Mouse (Mus musculus) liver, embryonic 11.5 days (tissue): ENCODE measurements around the gene Gm16181. TPM values are rescaled to one million over a fixed set of nuclear protein-coding genes. Genes with fewer than 3 reads are reported as not detected.
A peak's percentile ranks its signal among the peaks of the same experiment; 100 is the strongest.

Source experiments
- ATAC-seq: fragments of 200-750 bp; cut with Nextera tagmentation; replicated peaks from 2 replicates; pipeline ENCODE4 v1.8.0; 2017; ENCODE audit warnings: moderate number of reproducible peaks, mild to moderate bottlenecking, moderate TSS enrichment, moderate library complexity; ENCODE audit not compliant: low FRiP score
- DNase-seq: peaks from one replicate; pipeline ENCODE4 v3.0.0-alpha.2; 2017; ENCODE audit warnings: low spot score
- H3K27ac ChIP-seq: fragments of 300-500 bp; sonication (generic); 2 replicates; pipeline ENCODE4 v1.5.1; 2014; ENCODE audit warnings: mild to moderate bottlenecking, low read depth, low read length, control low read depth
- H3K27me3 ChIP-seq: fragments of 300-500 bp; sonication (generic); replicated peaks from 2 replicates; pipeline ENCODE4 v1.6.1; 2014; ENCODE audit warnings: low read length, mixed read lengths; ENCODE audit not compliant: control insufficient read depth, insufficient read depth
- H3K36me3 ChIP-seq: fragments of 300-500 bp; sonication (generic); 2 replicates; pipeline ENCODE4 v1.6.1; 2014; ENCODE audit warnings: mild to moderate bottlenecking, low read length, moderate library complexity, mixed read lengths; ENCODE audit not compliant: control insufficient read depth, insufficient read depth
- H3K4me1 ChIP-seq: fragments of 300-500 bp; sonication (generic); replicated peaks from 2 replicates; pipeline ENCODE4 v1.6.1; 2014; ENCODE audit warnings: low read length, mixed read lengths; ENCODE audit not compliant: control insufficient read depth, insufficient read depth
- H3K4me2 ChIP-seq: fragments of 300-500 bp; sonication (generic); 2 replicates; pipeline ENCODE4 v1.6.1; 2014; ENCODE audit warnings: mild to moderate bottlenecking, control low read depth, moderate library complexity
- H3K4me3 ChIP-seq: fragments of 300-500 bp; sonication (generic); 2 replicates; pipeline ENCODE4 v1.5.1; 2014; ENCODE audit warnings: low read depth, low read length, control low read depth
- H3K9ac ChIP-seq: fragments of 300-500 bp; sonication (generic); 2 replicates; pipeline ENCODE4 v1.6.1; 2014; ENCODE audit warnings: low read depth, low read length, control low read depth
- H3K9me3 ChIP-seq: fragments of 300-500 bp; sonication (generic); 2 replicates; pipeline ENCODE4 v1.6.1; 2016; ENCODE audit warnings: low read length, inconsistent platforms, mixed read lengths; ENCODE audit not compliant: control insufficient read depth
- WGBS: fragments of 180-500 bp; shearing (Covaris S2); extraction: QIAGEN DNeasy Blood & Tissue Kit; methylation state at CpG from one replicate; pipeline ENCODE4 v1.1.7; 2014; 5-methylcytosine and 5-hydroxymethylcytosine counted together
- microRNA-seq: library from miRNA; unstranded; fragments of <30 nt; microRNA quantifications from one replicate; pipeline ENCODE4, GENCODE M21; 2017; ENCODE audit warnings: borderline number of aligned reads
- polyA plus RNA-seq: library from polyadenylated mRNA; unstranded; fragments of >200 nt; fragmentation: Nextera tagmentation; extraction: Ambion mirVana; gene quantifications from 2 replicates; pipeline ENCODE4 v1.2.1, GENCODE M21; 2014

Gm16181 gene
- polyA plus RNA-seq, 1 experiment from 2014 or later: not detected

DNA sequence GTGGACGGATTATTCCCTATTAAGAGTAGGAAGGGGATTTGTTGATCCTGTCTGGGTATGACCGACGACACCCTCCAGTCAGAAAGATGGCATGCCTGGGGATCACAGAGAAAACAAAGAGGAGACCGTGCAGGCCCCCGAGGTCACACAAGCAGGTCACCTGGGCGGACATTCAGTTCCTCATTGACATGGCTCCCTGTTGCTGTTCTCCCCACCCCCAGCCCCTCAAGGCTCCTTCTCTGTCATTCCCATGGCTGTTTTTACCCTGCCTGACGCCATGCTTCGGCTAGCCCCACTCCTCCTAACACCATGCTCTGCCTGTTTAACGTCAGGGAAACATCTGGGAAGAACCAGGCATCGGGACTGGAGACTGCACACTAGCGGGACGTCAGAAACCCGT is 41.0 kb downstream of the Gm16181 start:
- H3K27ac ChIP-seq: no peak overlapping the region
- H3K36me3 ChIP-seq: no peaks in the 10 kb centered on the region
- H3K9ac ChIP-seq: no peak overlapping the region
- 0 out of 2 replicates have a peak, but pooled peaks cover 2% of the 10 kb centered on the region for H3K4me1 ChIP-seq
- H3K9me3 ChIP-seq: no peaks in the 10 kb centered on the region
- H3K4me3 ChIP-seq: 0 out of 2 replicates have a peak overlapping the region, but pooled peaks have one; percentile 2
- DNase-seq (no peak), ATAC-seq (no peak)
- no peak overlapping the region; the same call in 1 of the 2 replicates for H3K4me2 ChIP-seq
- WGBS: 76% methylated on average over 13 of the region's 13 CpGs
- H3K27me3 ChIP-seq: no peaks in the 10 kb centered on the region; the same call in 1 of the 2 replicates

- Histone ChIP-seq H3K9ac (peak within 1 kb of the TSS; percentile 69), H3K27ac (no peak within 1 kb of the TSS; the same call in 1 of the 2 replicates), H3K4me1 (0 out of 2 replicates have a peak, but pooled peaks cover under 1% of the 10 kb centered on the region), H3K27me3 (no peaks in the 10 kb centered on the region; the same call in 1 of the 2 replicates), H3K4me2 (peak within 1 kb of the TSS; percentile 99), H3K36me3 (no peaks in the 10 kb centered on the region), H3K9me3 (no peaks in the 10 kb centered on the region), H3K4me3 (peak within 1 kb of the TSS; percentile 70)
- ATAC-seq (peak; percentile 91), DNase-seq (peak; percentile 85)
- WGBS: 1% methylated on average over 54 of the region's 73 CpGs
Observed at GRCm38 (mm10) chr17:35262664-35263522, 42.3 kb downstream of the Gm16181 start, which contains the start of gene H2-D1. Gene H2-D1 (plus strand): TSS chr17:35262730.

GRCm38 (mm10) chr17:35263523-35263883 is 42.9 kb downstream of the Gm16181 start:
- no peaks in the 10 kb centered on the region for H3K36me3 ChIP-seq
- no peaks in the 10 kb centered on the region for H3K4me1 ChIP-seq
- peak; percentile 20; the same call in 1 of the 2 replicates for ATAC-seq
- H3K27me3 ChIP-seq: peaks cover 4% of the 10 kb centered on the region; the same call in 1 of the 2 replicates
- peak overlapping the region; percentile 69 for H3K9ac ChIP-seq
- DNase-seq: no peak
- H3K4me3 ChIP-seq: peak overlapping the region; percentile 70
- no peak overlapping the region for H3K27ac ChIP-seq
- 1% methylated on average over 29 of the region's 31 CpGs for WGBS
- H3K4me2 ChIP-seq: peak overlapping the region; percentile 99
- no peaks in the 10 kb centered on the region for H3K9me3 ChIP-seq

GRCm38 (mm10) chr17:35267399-35268086 is 46.9 kb downstream of the Gm16181 start:
- H3K27ac ChIP-seq: no peak overlapping the region
- H3K9me3 ChIP-seq: no peaks in the 10 kb centered on the region
- H3K4me2 ChIP-seq: no peak overlapping the region
- H3K9ac ChIP-seq: no peak overlapping the region
- H3K36me3 ChIP-seq: no peaks in the 10 kb centered on the region
- DNase-seq (no peak), ATAC-seq (no peak)
- H3K4me1 ChIP-seq: no peaks in the 10 kb centered on the region
- H3K4me3 ChIP-seq: no peak overlapping the region
- peaks cover 4% of the 10 kb centered on the region for H3K27me3 ChIP-seq
- WGBS: 68% methylated on average over 1 of the region's 1 CpGs

GRCm38 (mm10) chr17:35269653-35270347 is 49.2 kb downstream of the Gm16181 start:
- Histone ChIP-seq H3K9ac (no peak overlapping the region), H3K9me3 (no peaks in the 10 kb centered on the region), H3K4me3 (no peak overlapping the region), H3K36me3 (no peaks in the 10 kb centered on the region), H3K27ac (no peak overlapping the region), H3K4me1 (no peaks in the 10 kb centered on the region), H3K4me2 (no peak overlapping the region), H3K27me3 (peaks cover 4% of the 10 kb centered on the region)
- DNase-seq (peak; percentile 69), ATAC-seq (no peak)
- WGBS: 30% methylated on average over 3 of the region's 3 CpGs

DNA sequence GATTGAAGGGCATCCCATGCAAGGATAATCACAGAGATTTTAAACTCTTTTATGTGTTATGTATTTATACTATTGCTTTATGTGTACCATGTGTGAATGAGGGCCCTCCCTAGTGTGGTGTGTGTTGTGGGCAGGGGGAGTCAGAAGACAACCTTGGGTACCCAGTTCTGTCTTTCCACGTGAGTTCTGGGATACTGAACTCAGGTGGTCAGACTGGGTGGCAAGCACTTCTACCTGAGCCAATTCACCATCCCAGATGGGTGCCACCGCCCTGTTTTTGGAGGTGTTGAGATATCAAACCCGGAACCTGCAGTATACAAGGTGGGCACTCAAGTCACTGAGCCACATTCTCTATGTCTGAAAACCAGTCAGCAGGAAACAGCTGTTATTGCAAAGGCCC is 51.6 kb downstream of the Gm16181 start:
- 58% methylated on average over 3 of the region's 3 CpGs for WGBS
- H3K27ac ChIP-seq: no peak overlapping the region
- no peak overlapping the region for H3K9ac ChIP-seq
- H3K4me1 ChIP-seq: no peaks in the 10 kb centered on the region
- peaks cover 16% of the 10 kb centered on the region for H3K27me3 ChIP-seq
- ATAC-seq (no peak), DNase-seq (no peak)
- H3K4me3 ChIP-seq: no peak overlapping the region
- H3K4me2 ChIP-seq: no peak overlapping the region
- H3K9me3 ChIP-seq: no peaks in the 10 kb centered on the region
- H3K36me3 ChIP-seq: no peaks in the 10 kb centered on the region

Small RNA genes within 50 kb of the gene (microRNA-seq; reads per million reads assigned to microRNA genes)
- gene Mir6973a (not detected), gene Mir6974 (not detected), gene Mir6975 (2.5 reads per million), gene Mir8094 (2.5 reads per million)

Other genes starting within 250 kb of the Gm16181 start
- 4.7 and 5.7 TPM in 2 replicates for gene Hspa1a, start 248.7 kb upstream of the Gm16181 start, polyA plus RNA-seq
- gene Hspa1l, start 248.1 kb upstream of the Gm16181 start, polyA plus RNA-seq: 0.66 and 1.5 TPM in 2 replicates
- gene Lsm2, start 239.0 kb upstream of the Gm16181 start, polyA plus RNA-seq: 304 and 315 TPM in 2 replicates
- 234 and 245 TPM in 2 replicates for gene Vars, start 219.8 kb upstream of the Gm16181 start, polyA plus RNA-seq
- 0.16 TPM in 2 replicates for gene Vwa7, start 204.3 kb upstream of the Gm16181 start, polyA plus RNA-seq
- gene Sapcd1, start 192.8 kb upstream of the Gm16181 start, polyA plus RNA-seq: 6.9 and 8.5 TPM in 2 replicates
- 3.8 and 4.7 TPM in 2 replicates for gene Msh5, start 174.1 kb upstream of the Gm16181 start, polyA plus RNA-seq
- 118 and 134 TPM in 2 replicates for gene Clic1, start 170.9 kb upstream of the Gm16181 start, polyA plus RNA-seq
- gene Ddah2, start 161.8 kb upstream of the Gm16181 start, polyA plus RNA-seq: 124 and 132 TPM in 2 replicates
- gene Ly6g6c, start 155.4 kb upstream of the Gm16181 start, polyA plus RNA-seq: 0.34 and 1.8 TPM in 2 replicates
- gene Mpig6b, start 154.7 kb upstream of the Gm16181 start, polyA plus RNA-seq: 8.4 and 11.2 TPM in 2 replicates
- 0.57 TPM in 1 of 2 replicates, not detected in the other for gene Ly6g6e, start 143.9 kb upstream of the Gm16181 start, polyA plus RNA-seq
- 0.44 and 0.78 TPM in 2 replicates for gene Ly6g6d, start 142.8 kb upstream of the Gm16181 start, polyA plus RNA-seq
- gene Ly6g6f, start 135.2 kb upstream of the Gm16181 start, polyA plus RNA-seq: 12.8 and 13.5 TPM in 2 replicates
- gene Abhd16a, start 131.6 kb upstream of the Gm16181 start, polyA plus RNA-seq: 71.6 and 79.8 TPM in 2 replicates
- gene Ly6g5c, start 112.6 kb upstream of the Gm16181 start, polyA plus RNA-seq: not detected in 2 replicates
- gene Ly6g5b, start 105.4 kb upstream of the Gm16181 start, polyA plus RNA-seq: 0.69 and 0.89 TPM in 2 replicates
- gene Gpank1, start 99.4 kb upstream of the Gm16181 start, polyA plus RNA-seq: 23.7 and 25.2 TPM in 2 replicates
- gene Csnk2b, start 98.8 kb upstream of the Gm16181 start, polyA plus RNA-seq: 246 and 259 TPM in 2 replicates
- 6.0 and 7.1 TPM in 2 replicates for gene D17H6S53E, start 94.5 kb upstream of the Gm16181 start, polyA plus RNA-seq
- gene Apom, start 88.8 kb upstream of the Gm16181 start, polyA plus RNA-seq: 429 and 459 TPM in 2 replicates
- 61.4 and 73.6 TPM in 2 replicates for gene Bag6, start 85.7 kb upstream of the Gm16181 start, polyA plus RNA-seq
- gene Prrc2a, start 55.9 kb upstream of the Gm16181 start, polyA plus RNA-seq: 169 and 205 TPM in 2 replicates
- 13.9 and 20.0 TPM in 2 replicates for gene Aif1, start 44.8 kb upstream of the Gm16181 start, polyA plus RNA-seq
- 24.1 and 28.1 TPM in 2 replicates for gene Lst1, start 32.4 kb upstream of the Gm16181 start, polyA plus RNA-seq
- 0.70 and 0.78 TPM in 2 replicates for gene Ltb, start 26.4 kb upstream of the Gm16181 start, polyA plus RNA-seq
- 0.47 and 0.53 TPM in 2 replicates for gene Tnf, start 18.8 kb upstream of the Gm16181 start, polyA plus RNA-seq
- gene Lta, start 15.5 kb upstream of the Gm16181 start, polyA plus RNA-seq: not detected in 2 replicates
- gene Atp6v1g2, start 12.8 kb downstream of the Gm16181 start, polyA plus RNA-seq: 2.6 and 2.9 TPM in 2 replicates
- 4.6 and 5.4 TPM in 2 replicates for gene Nfkbil1, start 15.0 kb downstream of the Gm16181 start, polyA plus RNA-seq
- gene Ddx39b, start 20.9 kb downstream of the Gm16181 start, polyA plus RNA-seq: 432 and 439 TPM in 2 replicates
- 88.0 and 90.8 TPM in 2 replicates for gene H2-D1, start 41.9 kb downstream of the Gm16181 start, polyA plus RNA-seq
- gene H2-Q1, start 99.6 kb downstream of the Gm16181 start, polyA plus RNA-seq: 0.40 and 0.60 TPM in 2 replicates
- 1.6 and 2.1 TPM in 2 replicates for gene H2-Q2, start 121.4 kb downstream of the Gm16181 start, polyA plus RNA-seq
- 1.8 and 2.0 TPM in 2 replicates for gene H2-Q4, start 158.8 kb downstream of the Gm16181 start, polyA plus RNA-seq
- gene H2-Q6, start 204.0 kb downstream of the Gm16181 start, polyA plus RNA-seq: 15.2 and 16.4 TPM in 2 replicates
- 29.9 and 30.8 TPM in 2 replicates for gene H2-Q7, start 218.3 kb downstream of the Gm16181 start, polyA plus RNA-seq
- gene H2-Q10, start 249.3 kb downstream of the Gm16181 start, polyA plus RNA-seq: 72.3 and 73.7 TPM in 2 replicates